Mouse (Mus musculus) lung, postnatal 0 days (tissue): Measurements from ENCODE around the gene D1Pas1. TPM values are rescaled to one million over a fixed set of nuclear protein-coding genes. Genes with fewer than 3 reads are reported as not detected.

Experiments
- ATAC-seq: fragments of 200-750 bp; cut with Nextera tagmentation; 2 replicates; pipeline ENCODE4 v1.8.0; 2017; ENCODE audit warnings: moderate library complexity
- DNase-seq: peaks from one replicate; pipeline ENCODE4 v3.0.0-alpha.2; 2016; ENCODE audit warnings: low spot score
- H3K27ac ChIP-seq: fragments of 300-500 bp; sonication (generic); 2 replicates; pipeline ENCODE4 v1.5.1; 2014; ENCODE audit warnings: antibody characterized with exemption, mild to moderate bottlenecking, low read length, mixed read lengths
- H3K27me3 ChIP-seq: fragments of 300-500 bp; sonication (generic); replicated peaks from 2 replicates; pipeline ENCODE4 v1.6.1; 2014; ENCODE audit warnings: low read length, mixed read lengths; ENCODE audit not compliant: insufficient read depth
- H3K36me3 ChIP-seq: fragments of 300-500 bp; sonication (generic); 2 replicates; pipeline ENCODE4 v1.6.1; 2014; ENCODE audit warnings: low read length, mixed read lengths; ENCODE audit not compliant: insufficient read depth
- H3K4me1 ChIP-seq: fragments of 300-500 bp; sonication (generic); 2 replicates; pipeline ENCODE4 v1.6.1; 2014; ENCODE audit warnings: antibody characterized with exemption, low read depth, low read length, mixed read lengths; ENCODE audit not compliant: insufficient read depth
- H3K4me2 ChIP-seq: fragments of 300-500 bp; sonication (generic); replicated peaks from 2 replicates; pipeline ENCODE4 v1.6.1; 2014; ENCODE audit warnings: low read depth, mild to moderate bottlenecking, low read length, moderate library complexity, mixed read lengths
- H3K4me3 ChIP-seq: fragments of 300-500 bp; sonication (generic); 2 replicates; pipeline ENCODE4 v1.5.1; 2014; ENCODE audit warnings: low read depth, low read length
- H3K9ac ChIP-seq: fragments of 300-500 bp; sonication (generic); replicated peaks from 2 replicates; pipeline ENCODE4 v1.6.1; 2014; ENCODE audit warnings: low read depth, mild to moderate bottlenecking
- H3K9me3 ChIP-seq: fragments of 300-500 bp; sonication (generic); 2 replicates; pipeline ENCODE4 v1.6.1; 2016; ENCODE audit warnings: low read length, mixed read lengths
- CTCF ChIP-seq: IDR thresholded peaks from 2 replicates; pipeline ENCODE4 v1.5.1; 2016; ENCODE audit warnings: antibody characterized with exemption, mild to moderate bottlenecking
- EP300 ChIP-seq: IDR thresholded peaks from 2 replicates; pipeline ENCODE4 v1.6.1; 2016; ENCODE audit warnings: antibody characterized with exemption, mild to moderate bottlenecking, control low read depth
- WGBS: fragments of 180-500 bp; shearing (Covaris S2); extraction: QIAGEN DNeasy Blood & Tissue Kit; methylation state at CpG from one replicate; pipeline ENCODE4 v1.1.7; 2014; 5-methylcytosine and 5-hydroxymethylcytosine counted together
- polyA plus RNA-seq: library from polyadenylated mRNA; unstranded; fragments of >200 nt; fragmentation: Nextera tagmentation; extraction: Ambion mirVana; gene quantifications from 2 replicates; pipeline ENCODE4 v1.2.1, GENCODE M21; 2015

Gene D1Pas1
- polyA plus RNA-seq, 1 experiment from 2014 or later, result not detected

DNA sequence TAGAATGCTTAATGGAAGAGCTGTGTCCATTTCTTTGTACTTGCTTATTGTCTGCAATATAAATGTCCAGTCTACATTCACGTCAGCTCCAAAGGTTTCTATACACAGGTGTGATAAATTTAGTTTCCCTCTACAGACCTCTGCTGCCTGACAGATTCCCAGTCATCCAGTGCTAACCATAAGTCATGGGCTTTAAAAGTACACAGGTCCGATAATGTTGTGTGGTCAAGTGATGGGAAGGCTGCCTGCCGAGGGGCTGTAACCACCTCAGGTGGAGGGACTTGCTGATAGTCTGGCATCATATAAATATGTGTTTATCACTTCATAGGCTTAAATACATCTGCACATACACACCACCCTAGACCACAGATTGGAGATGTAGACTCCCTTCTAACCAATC is 24.9 kb downstream of the D1Pas1 start:
- ATAC-seq (no peak), DNase-seq (no peak)
- WGBS, result 94% methylated on average over 3 of the region's 3 CpGs
- Histone ChIP-seq H3K4me3 (no peak overlapping the region), H3K4me2 (no peak overlapping the region), H3K36me3 (no peaks in the 10 kb centered on the region), H3K27ac (no peak overlapping the region), H3K4me1 (no peaks in the 10 kb centered on the region), H3K9me3 (no peaks in the 10 kb centered on the region), H3K9ac (no peak overlapping the region), H3K27me3 (no peaks in the 10 kb centered on the region)
- no peak for TF ChIP-seq CTCF
- TF ChIP-seq EP300, result no peak

DNA sequence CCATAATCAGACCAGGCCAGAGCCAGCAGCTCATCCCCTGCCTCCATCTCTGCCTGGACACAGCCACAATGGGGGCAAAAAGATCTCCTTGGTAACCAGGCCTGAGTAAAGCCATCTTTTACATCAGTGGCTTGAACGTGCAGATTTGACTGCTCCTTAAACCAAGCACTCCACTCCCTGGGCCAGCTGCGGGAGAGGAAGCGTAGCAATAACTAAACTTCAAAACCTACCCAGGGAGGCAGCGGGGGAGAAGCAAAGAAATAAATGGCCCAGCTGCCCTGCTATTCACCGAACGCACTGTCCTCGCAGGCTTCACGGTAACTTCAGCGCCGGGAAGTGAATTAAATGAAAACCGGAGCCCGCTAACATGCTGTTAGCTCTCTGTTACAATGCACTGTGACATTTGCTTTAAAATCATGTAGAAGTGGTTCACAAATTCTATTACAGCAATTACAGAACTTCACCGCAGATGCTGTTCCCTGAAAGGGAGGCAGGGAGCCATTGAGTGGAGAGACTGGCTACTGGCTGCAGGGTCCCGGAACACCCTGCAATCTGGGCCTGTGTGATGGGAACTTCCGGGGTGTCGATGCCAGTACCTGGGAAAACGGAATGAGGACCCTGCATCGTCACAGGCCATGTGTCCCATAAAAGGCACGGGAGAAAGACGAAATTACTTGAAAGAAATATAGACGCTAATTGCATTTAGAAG is 30.5 kb downstream of the D1Pas1 start:
- no peak overlapping the region for H3K9ac ChIP-seq
- no peak overlapping the region for H3K4me2 ChIP-seq
- DNase-seq (no peak), ATAC-seq (no peak)
- TF ChIP-seq CTCF (no peak), EP300 (no peak)
- H3K9me3 ChIP-seq, result no peaks in the 10 kb centered on the region
- 90% methylated on average over 21 of the region's 21 CpGs for WGBS
- no peak overlapping the region for H3K4me3 ChIP-seq
- no peaks in the 10 kb centered on the region for H3K4me1 ChIP-seq
- no peak overlapping the region for H3K27ac ChIP-seq
- H3K36me3 ChIP-seq, result no peaks in the 10 kb centered on the region
- H3K27me3 ChIP-seq, result no peaks in the 10 kb centered on the region

DNA sequence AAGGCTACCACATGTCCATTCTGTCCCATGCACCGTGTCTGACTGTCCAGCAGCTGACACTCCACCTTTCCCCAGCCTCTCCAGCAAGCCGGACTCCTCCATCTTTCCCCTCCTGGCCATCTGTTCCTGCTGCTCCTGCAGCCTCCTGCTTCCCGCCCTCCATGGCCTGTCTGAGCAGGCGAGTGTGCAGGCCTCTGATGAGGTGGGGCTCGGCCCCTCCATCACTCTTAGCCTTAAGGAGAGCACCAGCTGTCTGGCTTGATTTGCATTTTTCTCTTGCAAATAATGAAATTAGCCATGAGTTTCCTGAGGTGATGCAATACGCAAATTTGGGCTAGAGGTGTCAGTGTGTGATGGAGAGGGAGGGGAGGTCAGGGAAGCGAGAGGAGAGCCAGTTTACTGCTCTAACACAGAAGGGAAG is 36.2 kb downstream of the D1Pas1 start:
- Histone ChIP-seq H3K4me3 (no peak overlapping the region), H3K9ac (no peak overlapping the region), H3K27ac (no peak overlapping the region), H3K4me2 (no peak overlapping the region), H3K36me3 (no peaks in the 10 kb centered on the region), H3K27me3 (no peaks in the 10 kb centered on the region), H3K9me3 (no peaks in the 10 kb centered on the region), H3K4me1 (no peaks in the 10 kb centered on the region)
- no peak for ATAC-seq
- 50% methylated on average over 7 of the region's 7 CpGs for WGBS
- DNase-seq, result no peak
- TF ChIP-seq EP300 (no peak), CTCF (no peak)

DNA sequence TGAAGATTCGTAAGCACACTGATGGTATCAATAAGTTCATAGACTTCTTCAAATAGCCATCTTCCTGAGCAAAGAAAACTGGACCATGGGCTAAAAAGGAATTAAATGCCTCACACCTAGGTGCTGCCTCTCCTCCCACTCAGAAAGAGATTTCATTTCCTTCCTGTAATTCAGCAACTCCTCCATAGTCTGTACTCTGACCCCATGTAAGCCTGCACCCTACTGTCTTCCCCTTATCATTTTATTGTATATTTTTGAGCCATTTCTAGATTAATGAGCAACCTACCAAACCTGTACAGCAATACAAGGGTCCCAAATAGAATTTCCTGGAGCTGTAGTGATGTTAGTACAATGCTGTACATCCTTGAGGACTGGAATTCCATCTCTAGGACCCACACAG is 37.1 kb downstream of the D1Pas1 start:
- Histone ChIP-seq H3K36me3 (no peaks in the 10 kb centered on the region), H3K4me3 (no peak overlapping the region), H3K27me3 (no peaks in the 10 kb centered on the region), H3K9me3 (no peaks in the 10 kb centered on the region), H3K9ac (no peak overlapping the region), H3K4me1 (no peaks in the 10 kb centered on the region), H3K4me2 (no peak overlapping the region), H3K27ac (no peak overlapping the region)
- 94% methylated on average over 1 of the region's 1 CpGs for WGBS
- no peak for ATAC-seq
- TF ChIP-seq EP300, result no peak
- TF ChIP-seq CTCF, result no peak
- no peak for DNase-seq

DNA sequence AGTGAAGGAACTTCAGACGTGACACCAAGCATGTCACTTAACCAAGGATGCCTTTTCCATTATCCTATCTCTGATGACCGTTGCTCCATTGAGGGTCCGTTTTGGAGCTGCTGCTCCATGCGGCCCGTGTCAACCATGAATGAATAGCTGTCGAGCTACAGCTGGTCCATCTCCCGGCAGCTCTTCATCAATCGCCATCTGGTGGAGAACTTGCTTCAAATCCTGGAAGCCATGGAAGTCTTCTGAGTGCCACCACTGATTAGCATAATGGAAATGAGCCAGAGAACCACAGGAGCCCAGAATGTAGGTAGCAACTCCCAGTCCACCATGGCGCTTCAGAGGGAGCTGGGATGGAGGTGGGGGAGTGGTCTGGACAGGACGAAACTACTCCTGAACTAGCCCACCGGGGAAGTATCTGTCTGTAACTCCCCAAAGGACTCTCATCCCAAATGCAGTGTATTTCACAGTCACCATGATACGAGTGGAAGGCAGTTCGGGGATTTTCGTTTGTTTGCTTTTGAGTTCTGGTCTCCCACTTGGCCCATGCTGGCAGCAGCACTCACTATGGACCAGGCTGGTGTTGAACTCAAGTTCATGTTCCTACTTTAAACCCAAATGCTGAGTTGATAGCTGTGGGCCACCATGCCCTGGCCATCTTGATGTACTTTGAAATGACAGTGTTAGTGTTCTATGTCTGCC is 39.2 kb downstream of the D1Pas1 start:
- WGBS, result 70% methylated on average over 14 of the region's 14 CpGs
- peak; percentile 58 for ATAC-seq
- H3K9me3 ChIP-seq, result no peaks in the 10 kb centered on the region

DNA sequence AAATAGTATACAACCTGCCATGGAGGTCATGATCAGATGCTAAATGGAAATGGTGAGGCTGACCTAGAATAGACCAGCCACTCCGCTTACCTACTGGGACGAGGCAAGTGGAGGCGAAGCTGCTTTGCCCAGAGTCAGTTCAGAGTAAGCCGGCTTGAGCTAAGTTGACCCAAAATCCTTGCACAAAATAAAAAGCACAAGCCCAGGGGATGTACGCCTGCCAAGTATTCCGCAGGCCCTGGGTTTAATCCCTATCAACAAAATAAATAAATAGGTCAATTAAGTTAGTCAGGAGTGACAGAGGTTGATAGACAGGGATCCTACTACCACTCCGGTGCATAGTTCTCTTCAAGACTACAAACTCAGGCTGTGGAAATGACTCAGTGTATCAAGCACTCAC is 41.0 kb downstream of the D1Pas1 start:
- Histone ChIP-seq H3K36me3 (no peaks in the 10 kb centered on the region), H3K4me1 (no peaks in the 10 kb centered on the region), H3K4me3 (no peak overlapping the region), H3K9ac (no peak overlapping the region), H3K4me2 (no peak overlapping the region), H3K9me3 (no peaks in the 10 kb centered on the region), H3K27ac (no peak overlapping the region), H3K27me3 (no peaks in the 10 kb centered on the region)
- no peak for ATAC-seq
- DNase-seq, result no peak
- 74% methylated on average over 7 of the region's 7 CpGs for WGBS
- TF ChIP-seq EP300 (no peak), CTCF (no peak)

More for the DNA sequence above, 39.2 kb downstream of the D1Pas1 start:
- Histone ChIP-seq H3K36me3 (no peaks in the 10 kb centered on the region), H3K4me3 (no peak overlapping the region), H3K4me2 (no peak overlapping the region), H3K27ac (no peak overlapping the region), H3K27me3 (no peaks in the 10 kb centered on the region), H3K9ac (no peak overlapping the region), H3K4me1 (no peaks in the 10 kb centered on the region)
- TF ChIP-seq EP300 (no peak), CTCF (peak; percentile 49)
- peak; percentile 37 for DNase-seq
